In genomic region chr3:130722733-130723478, GRCm38 (mm10) we compare ENCODE assay signal across 26 mouse cellular contexts. TPM values are rescaled to one million over a fixed set of nuclear protein-coding genes. Genes with fewer than 3 reads are reported as not detected.
DNase-seq lines count a peak whose midpoint lies in the region; ATAC-seq and TF ChIP-seq lines count a peak whose summit lies in the region.
"Had no signal": no experiment of that assay in that cellular context is flagged by ENCODE, and none has a peak within 500 bp of the region (broad histone marks: within the 10 kb centered on the region; RNA-seq: fewer than 3 reads in every experiment).

No protein-coding gene starts in this region.

- no peak for TF ChIP-seq CTCF in brain, embryonic 14.5 days (IDR thresholded peaks at IDR 0.05; ENCODE audit: borderline replicate concordance, extremely low read depth, insufficient read depth, insufficient read length)

- DNase-seq in hindbrain, embryonic 10.5 days (ENCODE audit: low spot score) = no peak
- peak; percentile 31 for DNase-seq in brain, embryonic 14.5 days (ENCODE audit: low read depth)
- no peak for DNase-seq in embryonic facial prominence, embryonic 14.5 days (ENCODE audit: low spot score)
- no peak for DNase-seq in frontal cortex, postnatal 10 days (ENCODE audit: low spot score in 2 of 2)
- DNase-seq in left cerebral cortex, adult 18-20 months (ENCODE audit: low spot score in 2 of 2) = no peak
- DNase-seq in lung, postnatal 36 days = no peak
- DNase-seq: adrenal gland, postnatal 25 days; cerebellum, adult 18-20 months; cerebellum, postnatal 10 days; forebrain, postnatal 0 days; gastrocnemius, postnatal 10 days; kidney, adult 8-10 months; kidney, postnatal 10 days; liver, postnatal 0 days; lung, postnatal 4 days; thymus, postnatal 4 days had no signal

- no peak for ATAC-seq in hindbrain, embryonic 13.5 days (ENCODE audit: low FRiP score)
- ATAC-seq in embryonic facial prominence, embryonic 14.5 days (ENCODE audit: low read depth) = no peak
- peak; percentile 64 for ATAC-seq in midbrain, embryonic 13.5 days
- ATAC-seq: forebrain, postnatal 0 days; intestine, embryonic 16.5 days; liver, embryonic 12.5 days; liver, postnatal 0 days had no signal

- H3K4me3 ChIP-seq in hindbrain, embryonic 13.5 days = no peak overlapping the region
- H3K4me3 ChIP-seq in hindbrain, embryonic 10.5 days = no peak overlapping the region
- no peak overlapping the region for H3K4me3 ChIP-seq in embryonic facial prominence, embryonic 14.5 days (ENCODE audit: low read depth, low read length)
- no peak overlapping the region for H3K4me3 ChIP-seq in midbrain, embryonic 13.5 days (replicated peaks)
- H3K4me3 ChIP-seq: forebrain, embryonic 10.5 days; heart, embryonic 10.5 days; heart, embryonic 15.5 days; limb, embryonic 13.5 days; liver, embryonic 12.5 days; megakaryocyte, embryonic 14.5 days; neural tube, embryonic 12.5 days had no signal

- H3K27ac ChIP-seq in hindbrain, embryonic 13.5 days = peak overlapping the region; percentile 9; the same call in 1 of the 2 replicates
- H3K27ac ChIP-seq in hindbrain, embryonic 10.5 days = no peak overlapping the region
- H3K27ac ChIP-seq in embryonic facial prominence, embryonic 14.5 days (replicated peaks; ENCODE audit: low read depth, low read length) = 0 out of 2 replicates have a peak overlapping the region, but pooled peaks have one; percentile 6
- peak overlapping the region; percentile 57 for H3K27ac ChIP-seq in midbrain, embryonic 13.5 days
- H3K27ac ChIP-seq: forebrain, embryonic 10.5 days; heart, embryonic 10.5 days; heart, embryonic 15.5 days; limb, embryonic 13.5 days; liver, embryonic 12.5 days; neural tube, embryonic 12.5 days had no signal

- no peaks in the 10 kb centered on the region for H3K9me3 ChIP-seq in hindbrain, embryonic 13.5 days
- H3K9me3 ChIP-seq in hindbrain, embryonic 10.5 days = no peaks in the 10 kb centered on the region
- H3K9me3 ChIP-seq in embryonic facial prominence, embryonic 14.5 days (ENCODE audit: control insufficient read depth, low read length) = no peaks in the 10 kb centered on the region
- no peaks in the 10 kb centered on the region for H3K9me3 ChIP-seq in midbrain, embryonic 13.5 days
- H3K9me3 ChIP-seq: forebrain, embryonic 10.5 days; heart, embryonic 10.5 days; heart, embryonic 15.5 days; limb, embryonic 13.5 days; liver, embryonic 12.5 days; megakaryocyte, embryonic 14.5 days; neural tube, embryonic 12.5 days had no signal

- TF ChIP-seq POLR2A in brain, embryonic 14.5 days (IDR thresholded peaks at IDR 0.05; ENCODE audit: borderline replicate concordance, extremely low read depth, insufficient read depth, insufficient read length, poor library complexity, severe bottlenecking) = no peak

- H3K27me3 ChIP-seq in hindbrain, embryonic 13.5 days = no peaks in the 10 kb centered on the region
- H3K27me3 ChIP-seq in hindbrain, embryonic 10.5 days (ENCODE audit: insufficient read depth, poor library complexity, severe bottlenecking) = no peaks in the 10 kb centered on the region
- no peaks in the 10 kb centered on the region for H3K27me3 ChIP-seq in embryonic facial prominence, embryonic 14.5 days (replicated peaks; ENCODE audit: control insufficient read depth, insufficient read depth, low read length)
- H3K27me3 ChIP-seq in midbrain, embryonic 13.5 days = no peaks in the 10 kb centered on the region
- H3K27me3 ChIP-seq: heart, embryonic 15.5 days; limb, embryonic 13.5 days; liver, embryonic 12.5 days; neural tube, embryonic 12.5 days had no signal

- H3K4me1 ChIP-seq in hindbrain, embryonic 13.5 days (replicated peaks) = peaks cover 2% of the 10 kb centered on the region
- no peaks in the 10 kb centered on the region for H3K4me1 ChIP-seq in hindbrain, embryonic 10.5 days (replicated peaks)
- 0 out of 2 replicates have a peak, but pooled peaks cover 2% of the 10 kb centered on the region for H3K4me1 ChIP-seq in embryonic facial prominence, embryonic 14.5 days (ENCODE audit: control insufficient read depth, insufficient read depth, low read length)
- H3K4me1 ChIP-seq in midbrain, embryonic 13.5 days (replicated peaks) = peaks cover 5% of the 10 kb centered on the region
- H3K4me1 ChIP-seq: neural tube, embryonic 12.5 days had no signal

- WGBS in hindbrain, embryonic 13.5 days = 71% methylated on average over 11 of the region's 11 CpGs
- WGBS in hindbrain, embryonic 10.5 days = 82% methylated on average over 11 of the region's 11 CpGs
- 62% methylated on average over 11 of the region's 11 CpGs for WGBS in embryonic facial prominence, embryonic 14.5 days
- 67% methylated on average over 11 of the region's 11 CpGs for WGBS in midbrain, embryonic 13.5 days

- peaks cover 30% of the 10 kb centered on the region for H3K36me3 ChIP-seq in hindbrain, embryonic 13.5 days
- peaks cover 37% of the 10 kb centered on the region for H3K36me3 ChIP-seq in hindbrain, embryonic 10.5 days
- H3K36me3 ChIP-seq in embryonic facial prominence, embryonic 14.5 days (ENCODE audit: control insufficient read depth, insufficient read depth, low read length) = peaks cover 27% of the 10 kb centered on the region
- peaks cover 36% of the 10 kb centered on the region for H3K36me3 ChIP-seq in midbrain, embryonic 13.5 days

- no peak overlapping the region for H3K4me2 ChIP-seq in hindbrain, embryonic 13.5 days
- no peak overlapping the region for H3K4me2 ChIP-seq in embryonic facial prominence, embryonic 14.5 days (ENCODE audit: low read depth, low read length)
- no peak overlapping the region for H3K4me2 ChIP-seq in midbrain, embryonic 13.5 days (replicated peaks)
- H3K4me2 ChIP-seq: heart, embryonic 15.5 days; limb, embryonic 13.5 days; liver, embryonic 12.5 days; neural tube, embryonic 12.5 days had no signal

- 0 out of 2 replicates have a peak overlapping the region, but pooled peaks have one; percentile 19 for H3K9ac ChIP-seq in hindbrain, embryonic 13.5 days
- H3K9ac ChIP-seq in embryonic facial prominence, embryonic 14.5 days (ENCODE audit: low read depth, low read length) = no peak overlapping the region
- no peak overlapping the region for H3K9ac ChIP-seq in midbrain, embryonic 13.5 days (replicated peaks)
- H3K9ac ChIP-seq: forebrain, postnatal 0 days; heart, embryonic 15.5 days; limb, embryonic 13.5 days; liver, embryonic 12.5 days; liver, postnatal 0 days; neural tube, embryonic 12.5 days had no signal

RNA-seq across cellular contexts. Expression of gene Rpl34, which starts 7.3 kb away (rescaled TPM):
- polyA plus RNA-seq in hindbrain, embryonic 13.5 days (2015; fragmentation: Nextera tagmentation; extraction: Ambion mirVana) = 626 and 633 TPM in 2 replicates
- polyA plus RNA-seq in hindbrain, embryonic 10.5 days (2016; fragmentation: Nextera tagmentation; extraction: Ambion mirVana) = 772 and 890 TPM in 2 replicates
- polyA plus RNA-seq in brain, embryonic 14.5 days (2012; rRNA removed) = 1,791 and 2,202 TPM in 2 replicates
- 1,104 and 1,207 TPM in 2 replicates for polyA plus RNA-seq in embryonic facial prominence, embryonic 14.5 days (2014; fragmentation: Nextera tagmentation; extraction: Ambion mirVana)
- polyA plus RNA-seq in midbrain, embryonic 13.5 days (2015; fragmentation: Nextera tagmentation; extraction: Ambion mirVana) = 646 and 703 TPM in 2 replicates
- 100 to 1,000 TPM; 343 to 349 TPM for total RNA-seq in left cerebral cortex, adult 18-20 months (2021)

RNA-seq across cellular contexts. Expression of gene Ostc, which starts 13.7 kb away (rescaled TPM):
- 241 and 242 TPM in 2 replicates for polyA plus RNA-seq in hindbrain, embryonic 13.5 days (2015; fragmentation: Nextera tagmentation; extraction: Ambion mirVana)
- 311 and 318 TPM in 2 replicates for polyA plus RNA-seq in hindbrain, embryonic 10.5 days (2016; fragmentation: Nextera tagmentation; extraction: Ambion mirVana)
- polyA plus RNA-seq in brain, embryonic 14.5 days (2012; rRNA removed) = 123 and 139 TPM in 2 replicates
- polyA plus RNA-seq in embryonic facial prominence, embryonic 14.5 days (2014; fragmentation: Nextera tagmentation; extraction: Ambion mirVana) = 454 and 459 TPM in 2 replicates
- polyA plus RNA-seq in midbrain, embryonic 13.5 days (2015; fragmentation: Nextera tagmentation; extraction: Ambion mirVana) = 242 and 243 TPM in 2 replicates
- 10 to 100 TPM; 57.4 to 61.3 TPM for total RNA-seq in left cerebral cortex, adult 18-20 months (2021)
